Mouse (Mus musculus) kidney, embryonic 15.5 days (tissue): ENCODE results near the gene March4. TPM values are rescaled to one million over a fixed set of nuclear protein-coding genes. Genes with fewer than 3 reads are reported as not detected.
A peak's percentile ranks its signal among the peaks of the same experiment; 100 is the strongest.

ENCODE experiments used
- ATAC-seq: fragments of 200-750 bp; cut with Nextera tagmentation; replicated peaks from 2 replicates; pipeline ENCODE4 v1.8.0; 2017; ENCODE audit warnings: moderate TSS enrichment; ENCODE audit not compliant: low FRiP score
- H3K27ac ChIP-seq: fragments of 300-500 bp; sonication (generic); 2 replicates; pipeline ENCODE4 v1.5.1; 2015; ENCODE audit warnings: mild to moderate bottlenecking, inconsistent platforms
- H3K27me3 ChIP-seq: fragments of 300-500 bp; sonication (generic); 2 replicates; pipeline ENCODE4 v1.6.1; 2015; ENCODE audit warnings: inconsistent platforms
- H3K36me3 ChIP-seq: fragments of 300-500 bp; sonication (generic); 2 replicates; pipeline ENCODE4 v1.6.1; 2015; ENCODE audit warnings: inconsistent platforms
- H3K4me1 ChIP-seq: fragments of 300-500 bp; sonication (generic); 2 replicates; pipeline ENCODE4 v1.6.1; 2015; ENCODE audit warnings: inconsistent platforms
- H3K4me2 ChIP-seq: fragments of 300-500 bp; sonication (generic); 2 replicates; pipeline ENCODE4 v1.6.1; 2015; ENCODE audit warnings: moderate library complexity, mild to moderate bottlenecking, inconsistent platforms
- H3K4me3 ChIP-seq: fragments of 300-500 bp; sonication (generic); replicated peaks from 2 replicates; pipeline ENCODE4 v1.5.1; 2015; ENCODE audit warnings: mild to moderate bottlenecking, inconsistent platforms
- H3K9ac ChIP-seq: fragments of 300-500 bp; sonication (generic); 2 replicates; pipeline ENCODE4 v1.6.1; 2015; ENCODE audit warnings: mild to moderate bottlenecking, inconsistent platforms
- H3K9me3 ChIP-seq: fragments of 300-500 bp; sonication (generic); replicated peaks from 2 replicates; pipeline ENCODE4 v1.6.1; 2016; ENCODE audit warnings: inconsistent platforms
- WGBS: fragments of 180-500 bp; shearing (Covaris S2); methylation state at CpG from one replicate; pipeline ENCODE4 v1.1.7; 2015; ENCODE audit warnings: mixed read lengths; 5-methylcytosine and 5-hydroxymethylcytosine counted together
- polyA plus RNA-seq: library from polyadenylated mRNA; unstranded; fragments of >200 nt; fragmentation: Nextera tagmentation; extraction: Ambion mirVana; gene quantifications from 2 replicates; pipeline ENCODE4 v1.2.1, GENCODE M21; 2015

The March4 gene
- polyA plus RNA-seq, 1 experiment from 2014 or later = 0.05 TPM

DNA sequence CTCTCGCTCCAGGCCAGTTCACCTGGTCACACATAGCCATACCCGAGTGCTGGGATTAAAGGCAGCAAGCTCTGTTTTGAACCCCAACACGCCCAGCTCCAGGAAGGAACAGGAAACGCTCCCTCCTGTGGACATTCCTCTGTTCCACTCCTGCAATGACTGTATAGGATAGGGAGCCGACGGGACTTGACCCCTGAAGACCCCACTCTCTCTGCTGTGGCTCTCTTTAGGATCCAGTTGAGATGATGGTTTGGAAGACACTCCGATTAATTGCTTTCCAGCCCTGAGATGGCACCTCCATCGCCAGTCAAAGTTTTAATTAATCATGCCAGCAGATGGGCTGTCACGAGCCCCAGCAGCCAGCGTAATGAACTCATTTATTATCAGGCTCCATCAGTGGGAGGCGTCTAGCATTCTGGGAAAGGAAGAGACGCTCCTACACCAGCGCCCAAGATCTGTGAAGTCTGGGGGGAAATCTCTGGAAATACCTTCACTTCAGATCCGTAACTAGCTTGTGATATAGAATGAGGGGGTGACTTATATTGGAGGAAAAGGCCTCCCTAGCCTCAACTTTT lies 130.1 kb downstream of the March4 start:
- Histone ChIP-seq H3K9ac (no peak overlapping the region), H3K36me3 (no peaks in the 10 kb centered on the region), H3K4me2 (no peak overlapping the region), H3K4me3 (no peak overlapping the region), H3K4me1 (peaks cover 15% of the 10 kb centered on the region; the same call in 1 of the 2 replicates), H3K27ac (no peak overlapping the region), H3K27me3 (no peaks in the 10 kb centered on the region), H3K9me3 (no peaks in the 10 kb centered on the region)
- ATAC-seq = 0 out of 2 replicates have a peak, but pooled peaks have one; percentile 33
- WGBS = 40% methylated on average over 14 of the region's 14 CpGs

GRCm38 (mm10) chr1:72401331-72402069 lies 135.2 kb downstream of the March4 start:
- peaks cover 9% of the 10 kb centered on the region for H3K36me3 ChIP-seq
- no peak overlapping the region for H3K4me3 ChIP-seq
- H3K27me3 ChIP-seq = no peaks in the 10 kb centered on the region
- peak; percentile 91 for ATAC-seq
- peaks cover 28% of the 10 kb centered on the region for H3K4me1 ChIP-seq
- H3K9me3 ChIP-seq = no peaks in the 10 kb centered on the region
- H3K4me2 ChIP-seq = peak overlapping the region; percentile 20; the same call in 1 of the 2 replicates
- peak overlapping the region; percentile 7; the same call in 1 of the 2 replicates for H3K27ac ChIP-seq
- 14% methylated on average over 8 of the region's 8 CpGs for WGBS
- no peak overlapping the region for H3K9ac ChIP-seq

DNA sequence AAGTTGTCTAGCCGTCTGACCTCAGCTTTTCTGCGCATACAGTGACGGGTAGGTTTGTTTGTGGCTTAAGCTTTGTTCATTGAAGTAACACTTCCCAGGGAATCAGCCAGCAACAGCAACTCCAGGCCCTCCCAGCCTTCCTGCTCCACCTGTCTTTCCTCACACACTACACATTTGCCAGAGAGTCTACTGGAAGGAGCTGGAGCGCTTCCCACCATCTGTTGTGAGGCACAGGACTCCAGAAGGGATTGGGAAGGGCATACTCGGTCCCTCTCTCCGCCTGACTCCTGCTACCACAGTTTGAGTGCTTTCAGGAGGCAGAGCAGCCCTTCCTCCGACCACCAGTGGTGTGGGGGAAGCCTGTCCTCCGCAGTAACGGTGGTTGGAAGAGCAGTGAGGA lies 136.1 kb downstream of the March4 start:
- ATAC-seq = no peak

DNA sequence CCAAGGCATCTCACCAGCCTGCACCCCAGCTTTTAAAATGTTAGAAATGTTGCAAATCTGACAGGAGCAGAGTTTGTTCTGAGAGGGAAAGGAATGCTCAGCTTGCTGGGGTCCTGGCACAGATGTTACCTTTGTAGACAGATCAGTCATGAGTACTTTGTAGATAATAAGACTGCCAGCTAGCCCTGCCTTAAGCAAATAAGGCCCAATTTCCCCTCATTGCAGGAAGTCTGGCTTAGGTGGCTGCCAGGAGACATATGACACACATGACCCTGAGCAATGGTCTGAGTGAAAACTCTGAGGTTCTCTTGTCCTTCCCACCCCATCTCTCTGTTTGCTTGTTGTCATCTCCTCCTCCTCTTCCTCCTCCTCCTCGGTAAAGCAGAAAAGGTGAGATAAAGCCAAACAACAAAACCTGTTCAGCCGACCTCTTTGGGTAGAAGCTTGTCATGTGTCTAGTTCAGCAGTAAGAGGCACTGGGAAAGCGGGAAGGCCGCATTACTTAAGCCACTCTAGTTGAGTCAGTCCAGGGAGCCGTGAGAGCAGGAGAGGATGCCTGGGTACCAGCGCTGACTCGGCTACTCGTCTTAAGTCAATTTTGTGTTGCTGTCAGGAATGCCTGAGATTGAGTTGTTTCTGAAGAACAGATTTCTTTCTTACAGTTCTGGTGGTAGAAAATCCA lies 136.9 kb downstream of the March4 start:
- no peak for ATAC-seq

More for the DNA sequence above, 136.1 kb downstream of the March4 start:
- no peaks in the 10 kb centered on the region for H3K27me3 ChIP-seq
- H3K4me2 ChIP-seq = no peak overlapping the region
- no peak overlapping the region for H3K9ac ChIP-seq
- H3K4me3 ChIP-seq = no peak overlapping the region
- H3K27ac ChIP-seq = peak overlapping the region; percentile 33; the same call in 1 of the 2 replicates
- 67% methylated on average over 9 of the region's 9 CpGs for WGBS
- H3K36me3 ChIP-seq = peaks cover 14% of the 10 kb centered on the region
- peaks cover 23% of the 10 kb centered on the region for H3K4me1 ChIP-seq
- no peaks in the 10 kb centered on the region for H3K9me3 ChIP-seq

GRCm38 (mm10) chr1:72390420-72390819 lies 146.3 kb downstream of the March4 start:
- no peak overlapping the region for H3K27ac ChIP-seq
- no peaks in the 10 kb centered on the region for H3K9me3 ChIP-seq
- peaks cover 49% of the 10 kb centered on the region for H3K36me3 ChIP-seq
- no peak for ATAC-seq
- H3K27me3 ChIP-seq = no peaks in the 10 kb centered on the region
- H3K4me2 ChIP-seq = no peak overlapping the region
- H3K4me3 ChIP-seq = no peak overlapping the region
- WGBS = 76% methylated on average over 4 of the region's 4 CpGs
- no peaks in the 10 kb centered on the region for H3K4me1 ChIP-seq
- no peak overlapping the region for H3K9ac ChIP-seq

More for the DNA sequence above, 136.9 kb downstream of the March4 start:
- H3K4me1 ChIP-seq = peaks cover 23% of the 10 kb centered on the region
- no peak overlapping the region for H3K27ac ChIP-seq
- peaks cover 22% of the 10 kb centered on the region for H3K36me3 ChIP-seq
- H3K4me3 ChIP-seq = no peak overlapping the region
- 78% methylated on average over 8 of the region's 8 CpGs for WGBS
- no peaks in the 10 kb centered on the region for H3K27me3 ChIP-seq
- H3K4me2 ChIP-seq = no peak overlapping the region
- no peak overlapping the region for H3K9ac ChIP-seq
- no peaks in the 10 kb centered on the region for H3K9me3 ChIP-seq

DNA sequence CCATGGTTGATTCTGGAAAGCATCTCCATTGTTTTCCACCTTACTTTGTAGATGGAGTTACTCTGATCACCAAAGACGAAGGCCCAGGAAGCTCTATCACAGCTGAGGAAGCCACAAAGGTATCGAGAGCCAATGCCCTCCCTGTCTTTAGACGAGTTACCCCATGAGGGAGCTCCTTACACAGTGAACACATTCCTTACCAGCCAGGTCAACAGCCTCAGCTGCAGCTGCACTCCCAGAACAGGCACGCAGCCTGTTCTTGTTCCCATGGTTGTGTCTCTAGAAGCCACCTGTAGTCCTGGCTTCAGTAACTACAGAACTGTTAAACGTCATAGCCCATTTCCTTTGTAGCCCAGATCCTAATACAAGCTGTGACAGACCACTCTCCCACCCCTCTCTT lies 153.1 kb downstream of the March4 start:
- WGBS = 72% methylated on average over 5 of the region's 5 CpGs
- Histone ChIP-seq H3K4me2 (no peak overlapping the region), H3K4me1 (no peaks in the 10 kb centered on the region), H3K36me3 (peaks cover 62% of the 10 kb centered on the region), H3K27me3 (no peaks in the 10 kb centered on the region), H3K9ac (no peak overlapping the region), H3K4me3 (no peak overlapping the region), H3K9me3 (no peaks in the 10 kb centered on the region), H3K27ac (no peak overlapping the region)
- ATAC-seq = no peak

DNA sequence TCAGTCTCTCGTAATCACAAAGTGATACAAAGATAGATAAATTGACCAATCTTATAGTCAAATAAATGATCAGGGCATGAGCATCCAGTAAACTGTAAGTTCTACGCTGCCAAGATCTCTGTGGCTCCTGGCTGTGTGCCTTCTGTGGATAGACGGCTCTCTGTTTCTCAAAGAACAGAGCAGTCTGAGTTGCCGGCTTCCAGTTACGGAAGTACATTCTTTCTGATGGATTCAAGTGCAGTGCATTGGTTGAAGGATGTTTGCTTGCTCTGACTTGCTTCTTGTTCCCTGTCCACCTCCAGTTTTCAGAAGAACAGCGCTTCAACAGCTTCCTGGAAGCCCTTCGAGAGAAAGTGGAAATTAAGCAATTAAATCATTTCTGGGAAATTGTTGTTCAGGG lies 153.7 kb downstream of the March4 start:
- Histone ChIP-seq H3K9ac (no peak overlapping the region), H3K4me2 (no peak overlapping the region), H3K4me1 (no peaks in the 10 kb centered on the region), H3K9me3 (no peaks in the 10 kb centered on the region), H3K27me3 (no peaks in the 10 kb centered on the region), H3K36me3 (peaks cover 61% of the 10 kb centered on the region), H3K27ac (no peak overlapping the region), H3K4me3 (no peak overlapping the region)
- 91% methylated on average over 7 of the region's 7 CpGs for WGBS
- no peak for ATAC-seq

- no peak overlapping the region for H3K4me2 ChIP-seq
- no peaks in the 10 kb centered on the region for H3K9me3 ChIP-seq
- no peaks in the 10 kb centered on the region for H3K27me3 ChIP-seq
- no peak overlapping the region for H3K9ac ChIP-seq
- 96% methylated on average over 3 of the region's 3 CpGs for WGBS
- H3K36me3 ChIP-seq = peaks cover 36% of the 10 kb centered on the region
- no peak for ATAC-seq
- H3K4me3 ChIP-seq = no peak overlapping the region
- H3K4me1 ChIP-seq = no peaks in the 10 kb centered on the region
- H3K27ac ChIP-seq = no peak overlapping the region
These were observed 156.2 kb downstream of the March4 start for GRCm38 (mm10) chr1:72380544-72380943.

- no peaks in the 10 kb centered on the region for H3K9me3 ChIP-seq
- H3K36me3 ChIP-seq = peaks cover 34% of the 10 kb centered on the region
- no peak for ATAC-seq
- no peak overlapping the region for H3K4me2 ChIP-seq
- H3K9ac ChIP-seq = no peak overlapping the region
- no peak overlapping the region for H3K27ac ChIP-seq
- H3K4me3 ChIP-seq = no peak overlapping the region
- 94% methylated on average over 11 of the region's 11 CpGs for WGBS
- H3K4me1 ChIP-seq = no peaks in the 10 kb centered on the region
- H3K27me3 ChIP-seq = no peaks in the 10 kb centered on the region
These were observed 156.9 kb downstream of the March4 start for GRCm38 (mm10) chr1:72379752-72380353.

DNA sequence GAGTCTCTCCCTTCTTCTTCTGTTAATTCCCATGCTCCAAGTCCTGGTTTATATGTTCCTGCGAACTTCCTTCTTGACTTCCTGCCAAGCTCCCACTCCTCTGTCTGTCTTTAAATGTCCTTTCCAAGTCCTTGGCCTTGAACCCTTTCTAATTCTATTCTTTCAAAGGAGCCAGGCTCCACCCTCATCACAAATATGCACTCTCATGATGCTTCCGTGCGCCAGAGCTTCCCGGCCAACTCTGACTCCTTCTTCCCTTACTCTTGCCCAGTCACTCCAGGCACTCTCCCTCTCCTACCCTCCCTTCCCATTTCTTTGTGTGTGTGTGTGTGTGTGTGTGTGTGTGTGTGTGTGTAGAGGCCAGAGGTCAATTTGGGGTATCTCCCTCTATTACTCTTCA lies 158.6 kb downstream of the March4 start:
- H3K4me3 ChIP-seq = no peak overlapping the region
- 83% methylated on average over 4 of the region's 4 CpGs for whole genome bisulfite sequencing
- ATAC-seq = no peak

More for the DNA sequence above, 158.6 kb downstream of the March4 start:
- Histone ChIP-seq H3K36me3 (peaks cover 24% of the 10 kb centered on the region), H3K27me3 (no peaks in the 10 kb centered on the region), H3K4me1 (no peaks in the 10 kb centered on the region), H3K27ac (no peak overlapping the region), H3K9me3 (no peaks in the 10 kb centered on the region), H3K9ac (no peak overlapping the region), H3K4me2 (no peak overlapping the region)
